In the genomic region with DNA sequence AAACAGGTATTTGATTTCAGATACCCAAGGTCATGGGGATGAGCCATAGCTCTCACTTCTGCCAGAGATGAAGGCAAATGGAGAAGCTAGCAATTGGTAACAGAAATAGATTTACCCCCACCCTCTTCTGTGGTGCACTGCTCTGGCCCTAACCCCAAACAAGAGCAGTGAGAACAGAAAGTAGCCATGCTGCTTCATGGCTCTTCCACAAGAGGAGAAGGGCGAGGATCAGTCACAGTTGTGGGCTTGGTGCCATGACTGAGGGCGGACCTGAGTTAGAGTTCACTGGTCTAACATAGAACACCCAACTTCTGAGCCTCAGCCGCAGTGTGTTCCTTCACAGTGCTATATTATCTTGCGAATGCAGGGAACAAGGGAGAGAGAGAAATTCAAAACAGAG, we compare ENCODE assay signal across 14 mouse cellular contexts. TPM values are rescaled to one million over a fixed set of nuclear protein-coding genes. Genes with fewer than 3 reads are reported as not detected.
DNase-seq lines count a peak whose midpoint lies in the region; ATAC-seq lines count a peak whose summit lies in the region.
"Had no signal": no experiment of that assay in that cellular context is flagged by ENCODE, and none has a peak within 500 bp of the region (broad histone marks: within the 10 kb centered on the region; RNA-seq: fewer than 3 reads in every experiment).

No protein-coding gene starts in this region.

- H3K9ac ChIP-seq in midbrain, embryonic 13.5 days (replicated peaks), result no peak overlapping the region
- H3K9ac ChIP-seq: limb, embryonic 13.5 days; midbrain, embryonic 12.5 days had no signal

- peak; percentile 95 for DNase-seq in heart, adult 11 months
- no peak for DNase-seq in heart, adult 9 months (ENCODE audit: low spot score in 2 of 2)
- DNase-seq in lung, postnatal 10 days, result peak; percentile 18
- DNase-seq in lung, postnatal 25 days (ENCODE audit: low spot score), result no peak
- peak; percentile 37 for DNase-seq in gastrocnemius, postnatal 14 days
- peak; percentile 32 for DNase-seq in testis, postnatal 14 days (ENCODE audit: low spot score)
- no peak for DNase-seq in forebrain, embryonic 10.5 days (ENCODE audit: extremely low spot score, low spot score)
- DNase-seq: adrenal gland, postnatal 25 days; kidney, postnatal 25 days; thymus, postnatal 14 days had no signal

- 92% methylated on average over 4 of the region's 4 CpGs for WGBS in midbrain, embryonic 13.5 days
- 90% methylated on average over 4 of the region's 4 CpGs for WGBS in forebrain, embryonic 10.5 days

- no peak for ATAC-seq in midbrain, embryonic 13.5 days
- ATAC-seq: intestine, embryonic 16.5 days had no signal

- no peaks in the 10 kb centered on the region for H3K36me3 ChIP-seq in midbrain, embryonic 13.5 days
- H3K36me3 ChIP-seq in forebrain, embryonic 10.5 days (replicated peaks), result no peaks in the 10 kb centered on the region
- H3K36me3 ChIP-seq: midbrain, embryonic 12.5 days had no signal

- no peak overlapping the region for H3K4me2 ChIP-seq in midbrain, embryonic 13.5 days (replicated peaks)
- H3K4me2 ChIP-seq: midbrain, embryonic 12.5 days had no signal

- no peaks in the 10 kb centered on the region for H3K4me1 ChIP-seq in midbrain, embryonic 13.5 days (replicated peaks)
- peaks cover 6% of the 10 kb centered on the region; the same call in 1 of the 2 replicates for H3K4me1 ChIP-seq in forebrain, embryonic 10.5 days
- H3K4me1 ChIP-seq: midbrain, embryonic 12.5 days had no signal

- no peak overlapping the region for H3K27ac ChIP-seq in midbrain, embryonic 13.5 days
- H3K27ac ChIP-seq in forebrain, embryonic 10.5 days, result no peak overlapping the region
- H3K27ac ChIP-seq: limb, embryonic 13.5 days; midbrain, embryonic 12.5 days had no signal

- H3K4me3 ChIP-seq in midbrain, embryonic 13.5 days (replicated peaks), result no peak overlapping the region
- H3K4me3 ChIP-seq in forebrain, embryonic 10.5 days, result no peak overlapping the region
- H3K4me3 ChIP-seq: limb, embryonic 13.5 days; midbrain, embryonic 12.5 days had no signal

- intact Hi-C loops in gastrocnemius, postnatal 14 days (cut with DNase I; ENCODE audit: low total_unique reads), result no loop called here

- H3K27me3 ChIP-seq in midbrain, embryonic 13.5 days, result no peaks in the 10 kb centered on the region
- no peaks in the 10 kb centered on the region for H3K27me3 ChIP-seq in forebrain, embryonic 10.5 days (ENCODE audit: poor library complexity, severe bottlenecking)
- H3K27me3 ChIP-seq: limb, embryonic 13.5 days; midbrain, embryonic 12.5 days had no signal

- H3K9me3 ChIP-seq in midbrain, embryonic 13.5 days, result no peaks in the 10 kb centered on the region
- no peaks in the 10 kb centered on the region for H3K9me3 ChIP-seq in forebrain, embryonic 10.5 days
- H3K9me3 ChIP-seq: limb, embryonic 13.5 days; midbrain, embryonic 12.5 days had no signal

RNA-seq across cellular contexts. Expression of a gene that starts 13.8 kb away (rescaled TPM):
- 1 to 10 TPM; 2.1 to 2.3 TPM for total RNA-seq in gastrocnemius, postnatal 14 days (2021)
- polyA plus RNA-seq in midbrain, embryonic 13.5 days (2015; fragmentation: Nextera tagmentation; extraction: Ambion mirVana), result 2.6 and 2.7 TPM in 2 replicates
- 2.2 TPM in 2 replicates for polyA plus RNA-seq in forebrain, embryonic 10.5 days (2016; fragmentation: Nextera tagmentation; extraction: Ambion mirVana)

Comparison
In these comparisons a context has a peak if more than half of its experiments do, and no peak if none do; other contexts are left out.
1. DNase-seq: peak in heart, adult 11 months (single experiment), lung, postnatal 10 days (single experiment), gastrocnemius, postnatal 14 days (single experiment) and testis, postnatal 14 days (single experiment); none in heart, adult 9 months (0 of 2), lung, postnatal 25 days (single experiment) and forebrain, embryonic 10.5 days (single experiment).